Mouse (Mus musculus) bone marrow macrophage, adult 2 months (primary cell): Measurements from ENCODE around the gene Gm49380. TPM values are rescaled to one million over a fixed set of nuclear protein-coding genes. Genes with fewer than 3 reads are reported as not detected.

Experiments
- H3K27ac ChIP-seq: 2 replicates; pipeline ENCODE4 v1.5.1; 2012; ENCODE audit warnings: low read depth, low read length; ENCODE audit not compliant: insufficient read depth
- H3K4me1 ChIP-seq: 2 replicates; pipeline ENCODE4 v1.6.1; 2012; ENCODE audit warnings: low read length; ENCODE audit not compliant: control insufficient read depth, insufficient read depth
- H3K4me3 ChIP-seq: 2 replicates; pipeline ENCODE4 v1.5.1; 2012; ENCODE audit warnings: mild to moderate bottlenecking, low read length, moderate library complexity; ENCODE audit not compliant: insufficient read depth
- CTCF ChIP-seq: IDR thresholded peaks from 2 replicates; pipeline ENCODE4 v1.5.1; 2012; ENCODE audit warnings: low read depth, mild to moderate bottlenecking, low read length, moderate library complexity
- POLR2A ChIP-seq: IDR thresholded peaks from 2 replicates; pipeline ENCODE4 v1.6.1; 2012; ENCODE audit warnings: mild to moderate bottlenecking, low read depth, low read length, borderline replicate concordance
- polyA plus RNA-seq: library from polyadenylated mRNA; stranded (reverse); fragments of >200 nt; gene quantifications from 2 replicates; pipeline ENCODE4 v1.2.4, GENCODE M21; 2012; ENCODE audit not compliant: missing spikeins, insufficient read depth, insufficient read length

The Gm49380 gene
- polyA plus RNA-seq, 1 experiment, result not detected

DNA sequence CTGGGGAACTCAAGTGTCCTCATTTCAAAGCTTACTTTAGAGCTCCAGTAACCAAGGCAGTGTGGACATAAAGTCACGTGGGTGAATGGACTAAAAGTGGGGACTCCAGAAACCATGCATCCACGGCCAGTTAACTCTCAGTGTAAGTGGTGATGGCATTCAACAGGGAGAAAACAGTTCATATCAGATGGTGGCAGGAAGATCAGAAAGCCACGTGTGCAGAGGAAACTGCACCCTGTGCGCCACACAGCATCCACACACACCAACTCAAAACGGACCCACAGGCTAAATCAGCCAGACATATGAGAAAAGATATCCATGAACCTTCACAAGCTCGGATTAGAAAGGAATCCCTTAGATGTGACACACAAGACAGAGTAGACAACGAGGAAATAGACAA is 93.3 kb downstream of the Gm49380 start:
- Histone ChIP-seq H3K4me1 (no peaks in the 10 kb centered on the region), H3K4me3 (no peak overlapping the region), H3K27ac (no peak overlapping the region)
- TF ChIP-seq CTCF, result no peak
- no peak for TF ChIP-seq POLR2A

DNA sequence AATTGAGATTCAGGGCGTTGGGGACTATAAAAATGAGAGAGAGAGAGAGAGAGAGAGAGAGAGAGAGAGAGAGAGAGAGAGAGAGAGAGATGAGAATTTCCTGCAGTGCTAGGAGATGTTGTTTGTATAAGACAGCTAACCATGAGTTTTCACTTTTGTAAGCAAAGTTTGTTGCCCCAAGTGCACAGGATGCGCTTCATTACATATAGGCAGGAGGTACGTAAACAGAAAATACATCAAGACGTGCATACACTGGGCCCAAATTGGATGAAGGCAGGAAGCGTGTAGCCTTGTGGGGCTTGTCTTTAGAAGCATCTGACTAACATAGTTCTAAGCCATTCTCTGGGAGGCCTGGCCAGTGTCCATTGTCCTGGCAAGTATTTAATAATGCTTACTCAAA is 95.5 kb downstream of the Gm49380 start:
- no peak for TF ChIP-seq CTCF
- no peak for TF ChIP-seq POLR2A
- H3K4me3 ChIP-seq, result no peak overlapping the region
- no peak overlapping the region for H3K27ac ChIP-seq
- no peaks in the 10 kb centered on the region for H3K4me1 ChIP-seq

Other genes with a start within 250 kb of the Gm49380 start
- 0.58 TPM in 1 of 2 replicates, not detected in the other for gene Thy1, start 70.1 kb downstream of the Gm49380 start, polyA plus RNA-seq
- 3.2 and 4.3 TPM in 2 replicates for gene Usp2, start 46.5 kb downstream of the Gm49380 start, polyA plus RNA-seq
- gene Mfrp, start 11.8 kb downstream of the Gm49380 start, polyA plus RNA-seq, result not detected in 2 replicates
- gene C1qtnf5, start 6.3 kb downstream of the Gm49380 start, polyA plus RNA-seq, result not detected in 2 replicates
- 24.2 and 25.0 TPM in 2 replicates for gene Rnf26, start within 50 bp of the Gm49380 start, polyA plus RNA-seq
- 0.29 TPM in 1 of 2 replicates, not detected in the other for gene Mcam, start 21.0 kb upstream of the Gm49380 start, polyA plus RNA-seq
- 143 and 171 TPM in 2 replicates for gene Cbl, start 120.5 kb upstream of the Gm49380 start, polyA plus RNA-seq
- gene Ccdc153, start 127.2 kb upstream of the Gm49380 start, polyA plus RNA-seq, result not detected in 2 replicates
- gene Pdzd3, start 138.0 kb upstream of the Gm49380 start, polyA plus RNA-seq, result not detected in 2 replicates
- gene Nlrx1, start 155.1 kb upstream of the Gm49380 start, polyA plus RNA-seq, result 6.6 and 7.1 TPM in 2 replicates
- gene Abcg4, start 175.1 kb upstream of the Gm49380 start, polyA plus RNA-seq, result not detected in 2 replicates
- gene Hinfp, start 192.2 kb upstream of the Gm49380 start, polyA plus RNA-seq, result 23.8 and 28.0 TPM in 2 replicates
- 19.9 and 24.0 TPM in 2 replicates for gene C2cd2l, start 206.8 kb upstream of the Gm49380 start, polyA plus RNA-seq
- 44.7 and 49.6 TPM in 2 replicates for gene Dpagt1, start 212.5 kb upstream of the Gm49380 start, polyA plus RNA-seq
- gene H2afx, start 221.2 kb upstream of the Gm49380 start, polyA plus RNA-seq, result 43.6 and 57.0 TPM in 2 replicates
- 22.4 and 25.8 TPM in 2 replicates for gene Hmbs, start 230.7 kb upstream of the Gm49380 start, polyA plus RNA-seq
- gene Vps11, start 248.2 kb upstream of the Gm49380 start, polyA plus RNA-seq, result 41.3 and 44.7 TPM in 2 replicates